Mouse (Mus musculus) liver (tissue): ENCODE data around the gene Lrrc34.

ENCODE experiments used
- DNase-seq: peaks from one replicate; pipeline ENCODE4 v3.0.0-alpha.2; 2020; ENCODE audit warnings: mixed read lengths

The Lrrc34 gene

DNA sequence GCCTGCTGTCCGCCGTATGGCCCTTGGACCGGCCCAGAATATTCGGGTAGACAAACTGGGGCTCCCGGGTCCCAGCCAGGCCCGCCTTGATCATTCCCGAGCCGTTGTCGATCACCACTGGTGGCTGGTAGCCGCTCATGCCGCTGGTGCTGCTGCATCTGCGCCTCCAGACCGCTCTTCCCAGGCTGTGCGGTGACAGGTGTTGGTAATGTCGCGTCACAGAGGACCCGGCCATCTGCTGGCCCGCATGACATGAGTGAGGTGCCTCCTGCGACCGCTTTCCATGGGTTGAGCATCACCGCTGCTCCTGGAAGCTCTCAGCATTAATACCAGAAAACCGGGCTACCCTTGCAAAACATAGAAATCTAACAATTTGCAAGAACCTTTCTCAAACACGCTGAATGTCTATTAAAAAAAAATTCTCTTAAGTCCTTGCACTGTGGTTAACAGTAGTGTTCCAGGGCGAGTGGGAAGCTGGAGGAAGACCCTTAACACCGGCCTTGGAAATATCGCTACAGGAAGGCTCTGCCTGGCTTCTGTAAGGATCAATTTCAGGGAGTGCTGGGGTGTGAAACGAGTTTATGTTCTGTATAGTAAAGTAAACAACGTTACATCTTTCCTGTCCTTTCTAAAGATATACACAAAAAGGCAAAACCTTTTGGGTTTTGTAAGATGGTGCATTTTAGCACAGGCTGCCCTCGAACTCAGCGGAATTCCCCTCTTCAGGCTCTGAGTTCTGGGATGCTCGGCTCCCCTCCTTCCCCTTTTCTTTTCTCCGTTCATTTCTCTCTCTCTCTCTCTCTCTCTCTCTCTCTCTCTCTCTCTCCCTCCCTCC lies 47.7 kb downstream of the Lrrc34 start, which contains the start of gene Actrt3:
Gene Actrt3 (minus strand): TSS at position 229 of the 835 bp plus-strand sequence.
- DNase-seq = peak; percentile 62

DNA sequence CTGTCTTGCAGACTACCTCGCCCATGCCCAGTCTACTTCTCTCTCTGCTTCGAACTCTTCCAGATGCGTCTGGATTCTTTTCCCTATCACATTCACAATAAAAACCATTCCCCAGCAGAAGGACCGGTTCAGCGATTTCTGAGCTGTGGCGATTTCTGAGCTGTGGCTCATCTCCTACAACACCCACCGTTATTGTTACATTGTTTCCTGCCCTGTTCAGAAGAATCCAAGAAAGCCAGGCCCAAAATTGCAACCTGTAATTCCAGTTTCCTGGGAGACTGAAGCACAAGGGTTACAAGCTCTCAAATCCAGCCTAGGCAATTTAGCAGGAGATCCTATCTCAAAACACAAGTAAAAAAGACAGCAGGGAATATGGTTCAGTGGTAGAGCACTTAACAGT lies 50.4 kb downstream of the Lrrc34 start:
- no peak for DNase-seq

DNA sequence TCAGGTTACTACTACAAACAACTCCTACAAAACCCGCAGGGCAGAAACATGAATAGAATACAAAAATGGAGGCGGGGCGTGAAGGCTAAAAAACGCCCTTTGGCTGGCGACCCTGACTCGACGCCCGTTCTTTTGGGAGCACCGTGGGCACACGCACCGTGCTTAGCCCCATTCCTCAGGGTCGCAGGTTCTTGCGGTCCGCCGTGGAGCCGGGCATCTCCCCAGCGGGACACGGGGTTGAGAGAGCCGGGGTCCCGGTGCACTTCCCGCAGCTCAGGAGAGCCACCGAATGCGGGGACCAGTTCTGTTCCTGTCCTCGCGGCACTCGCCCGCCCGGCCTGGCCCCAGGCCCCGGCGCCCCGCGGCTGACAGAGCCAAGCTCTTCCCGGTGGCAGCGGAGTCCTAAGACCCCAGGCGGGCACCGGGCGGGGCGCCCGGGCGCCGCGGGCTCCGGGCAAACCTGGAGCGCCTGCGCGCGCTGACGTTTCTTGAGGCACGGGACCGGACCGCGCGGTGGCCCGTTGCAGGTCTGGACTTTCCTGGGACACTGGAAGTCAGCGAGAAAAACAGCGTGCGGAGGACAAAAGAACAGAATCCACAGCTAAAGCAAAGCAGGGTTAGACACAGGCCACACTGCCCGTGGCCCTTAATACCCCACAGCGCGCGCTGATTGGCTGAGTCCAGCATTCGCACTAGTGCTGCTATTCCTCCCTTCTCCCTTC lies 52.4 kb downstream of the Lrrc34 start:
- DNase-seq = peak; percentile 52

DNA sequence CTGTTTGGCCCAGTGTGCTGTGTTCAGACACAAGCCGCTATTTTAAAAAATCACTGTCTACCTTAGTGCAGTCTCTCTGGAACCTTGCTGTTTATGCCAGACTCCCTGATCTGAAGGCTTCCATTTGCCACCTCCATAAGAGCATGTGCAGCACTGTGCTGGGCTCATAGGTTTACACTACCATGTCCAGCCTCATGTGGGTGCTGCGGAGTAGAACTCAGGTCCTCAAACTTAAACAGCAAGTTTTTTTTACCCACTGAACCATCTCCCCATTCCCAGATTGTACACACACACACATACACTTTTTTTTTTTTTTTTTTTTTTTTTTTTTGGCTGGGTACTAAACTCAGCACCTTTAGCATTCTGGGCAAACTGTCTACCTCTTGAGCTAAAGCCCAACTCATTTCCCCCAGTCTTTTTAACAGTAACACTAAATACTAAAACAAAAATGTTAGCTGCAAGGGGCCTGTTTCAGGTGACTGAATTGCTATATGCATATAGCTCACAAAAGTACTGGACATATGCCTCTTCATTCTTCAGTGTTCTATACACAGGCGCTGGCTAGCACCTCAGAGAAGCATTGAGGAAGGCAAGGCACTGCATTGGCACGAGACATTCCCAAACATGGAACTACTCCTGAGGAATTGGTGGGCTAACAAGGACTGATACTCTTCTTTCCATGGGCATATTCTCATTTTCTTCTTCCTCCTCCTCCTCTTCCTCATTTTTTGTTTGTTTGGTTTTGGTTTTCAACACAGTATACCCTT lies 53.8 kb downstream of the Lrrc34 start:
- DNase-seq = peak; percentile 20

DNA sequence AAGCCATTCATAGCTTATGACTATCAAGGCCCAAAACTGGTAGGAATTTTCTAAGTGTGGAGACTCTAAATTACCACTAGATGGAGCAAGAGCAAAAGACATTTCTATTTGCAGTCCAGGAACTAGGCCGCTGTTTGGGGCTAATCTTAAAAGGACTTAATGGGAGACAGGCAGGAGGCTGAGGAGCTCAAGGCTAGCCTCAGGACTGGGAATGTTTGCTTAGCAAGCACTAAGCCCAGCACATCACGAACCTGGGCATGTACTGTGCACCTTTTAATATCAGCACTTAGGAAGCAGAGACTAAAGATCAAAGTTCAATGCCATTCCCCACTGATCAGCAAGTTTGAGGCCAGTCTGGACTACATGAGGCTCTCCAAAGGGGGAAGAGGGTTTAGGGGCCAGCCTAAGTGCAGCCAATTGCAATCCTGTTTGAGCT lies 55.2 kb downstream of the Lrrc34 start:
- peak; percentile 33 for DNase-seq

DNA sequence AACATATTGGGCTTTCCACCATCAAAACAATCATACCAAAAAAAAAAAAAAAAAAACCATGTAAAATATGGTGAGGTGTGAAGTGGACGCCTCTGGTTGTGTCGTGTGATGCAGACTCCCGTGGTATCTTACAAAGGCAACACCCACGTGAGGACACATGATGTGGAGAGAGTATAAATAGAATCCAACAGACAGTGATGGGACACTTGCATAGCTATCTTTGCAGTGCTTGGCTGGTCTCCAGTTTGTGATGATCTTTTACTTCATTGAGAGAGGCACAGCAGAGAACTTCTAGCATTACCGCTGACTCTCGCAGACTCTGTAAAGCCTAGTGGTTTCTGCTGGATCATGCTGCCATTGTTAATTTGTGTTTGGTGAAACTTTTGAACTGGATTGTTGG lies 58.8 kb downstream of the Lrrc34 start:
- DNase-seq = no peak
